Mouse (Mus musculus): Measurements from ENCODE around the gene Rabgap1. TPM values are rescaled to one million over a fixed set of nuclear protein-coding genes. Genes with fewer than 3 reads are reported as not detected.

Rabgap1 gene
- 25.8 and 26.1 TPM in 2 replicates for polyA plus RNA-seq (2015; fragmentation: Nextera tagmentation; extraction: Ambion mirVana)

GRCm38 (mm10) chr2:37442611-37443591 lies at the start of gene Rabgap1, which contains the start of the genes Zbtb26 and Zbtb6:
Gene Rabgap1 (plus strand): TSS chr2:37443279.
Gene Zbtb26 (minus strand): TSS chr2:37443135.
Gene Zbtb6 (minus strand): TSS chr2:37443171.
- H3K36me3 ChIP-seq: peaks cover 10% of the 10 kb centered on the region
- H3K27ac ChIP-seq (replicated peaks): peak within 1 kb of the TSS; percentile 87
- H3K4me2 ChIP-seq: peak within 1 kb of the TSS; percentile 81
- H3K27me3 ChIP-seq (replicated peaks): no peaks in the 10 kb centered on the region
- peak within 1 kb of the TSS; percentile 93 for H3K9ac ChIP-seq
- peaks cover 27% of the 10 kb centered on the region for H3K4me1 ChIP-seq
- under 1% methylated on average over 51 of the region's 51 CpGs for WGBS
- peak; percentile 99 for ATAC-seq (ENCODE audit: extremely low read depth, insufficient number of reproducible peaks, low FRiP score, low TSS enrichment)
- H3K9me3 ChIP-seq: no peaks in the 10 kb centered on the region
- peak within 1 kb of the TSS; percentile 84 for H3K4me3 ChIP-seq

GRCm38 (mm10) chr2:37395539-37395938 lies 47.5 kb upstream of the Rabgap1 start:
- WGBS: 61% methylated on average over 1 of the region's 1 CpGs
- ATAC-seq (ENCODE audit: extremely low read depth, insufficient number of reproducible peaks, low FRiP score, low TSS enrichment): no peak

GRCm38 (mm10) chr2:37421903-37422302 lies 21.2 kb upstream of the Rabgap1 start:
- Histone ChIP-seq H3K4me2 (peak overlapping the region; percentile 83), H3K36me3 (peaks cover 12% of the 10 kb centered on the region; the same call in 1 of the 2 replicates), H3K9ac (peak overlapping the region; percentile 97), H3K4me3 (peak overlapping the region; percentile 92), H3K27ac (replicated peaks) (peak overlapping the region; percentile 96), H3K4me1 (peaks cover 14% of the 10 kb centered on the region), H3K9me3 (no peaks in the 10 kb centered on the region), H3K27me3 (replicated peaks) (no peaks in the 10 kb centered on the region)
- no peak for ATAC-seq (ENCODE audit: extremely low read depth, insufficient number of reproducible peaks, low FRiP score, low TSS enrichment)
- WGBS: 5% methylated on average over 3 of the region's 3 CpGs

More at GRCm38 (mm10) chr2:37395539-37395938, 47.5 kb upstream of the Rabgap1 start:
- Histone ChIP-seq H3K27me3 (replicated peaks) (no peaks in the 10 kb centered on the region), H3K4me3 (no peak overlapping the region), H3K9me3 (no peaks in the 10 kb centered on the region), H3K27ac (replicated peaks) (no peak overlapping the region), H3K36me3 (peaks cover 68% of the 10 kb centered on the region), H3K9ac (no peak overlapping the region), H3K4me2 (no peak overlapping the region), H3K4me1 (no peaks in the 10 kb centered on the region)

- WGBS: under 1% methylated on average over 74 of the region's 75 CpGs
- Histone ChIP-seq H3K4me1 (peaks cover 14% of the 10 kb centered on the region), H3K9me3 (no peaks in the 10 kb centered on the region), H3K36me3 (peaks cover 12% of the 10 kb centered on the region), H3K27me3 (replicated peaks) (no peaks in the 10 kb centered on the region), H3K9ac (peak within 1 kb of the TSS; percentile 97), H3K27ac (replicated peaks) (peak within 1 kb of the TSS; percentile 96), H3K4me3 (peak within 1 kb of the TSS; percentile 92), H3K4me2 (peak within 1 kb of the TSS; percentile 83)
- ATAC-seq (ENCODE audit: extremely low read depth, insufficient number of reproducible peaks, low FRiP score, low TSS enrichment): peak; percentile 95
These were observed 20.5 kb upstream of the Rabgap1 start, which contains the start of gene Rc3h2 for GRCm38 (mm10) chr2:37422306-37423304. Gene Rc3h2 (minus strand): TSS chr2:37422903.

GRCm38 (mm10) chr2:37423671-37424070 lies 19.4 kb upstream of the Rabgap1 start:
- WGBS: 56% methylated on average over 3 of the region's 3 CpGs
- no peak overlapping the region for H3K9ac ChIP-seq
- no peaks in the 10 kb centered on the region for H3K9me3 ChIP-seq
- no peak for ATAC-seq (ENCODE audit: extremely low read depth, insufficient number of reproducible peaks, low FRiP score, low TSS enrichment)
- H3K36me3 ChIP-seq: peaks cover 17% of the 10 kb centered on the region
- H3K4me2 ChIP-seq: no peak overlapping the region
- peaks cover 14% of the 10 kb centered on the region for H3K4me1 ChIP-seq
- H3K4me3 ChIP-seq: no peak overlapping the region
- no peaks in the 10 kb centered on the region for H3K27me3 ChIP-seq (replicated peaks)
- no peak overlapping the region for H3K27ac ChIP-seq (replicated peaks)

- H3K9ac ChIP-seq: peak overlapping the region; percentile 90
- peak overlapping the region; percentile 90 for H3K4me2 ChIP-seq
- peaks cover 30% of the 10 kb centered on the region for H3K36me3 ChIP-seq
- H3K9me3 ChIP-seq: no peaks in the 10 kb centered on the region
- under 1% methylated on average over 38 of the region's 38 CpGs for WGBS
- peak; percentile 91 for ATAC-seq (ENCODE audit: extremely low read depth, insufficient number of reproducible peaks, low FRiP score, low TSS enrichment)
- H3K27ac ChIP-seq (replicated peaks): peak overlapping the region; percentile 93
- no peaks in the 10 kb centered on the region for H3K27me3 ChIP-seq (replicated peaks)
- H3K4me3 ChIP-seq: peak overlapping the region; percentile 95
- H3K4me1 ChIP-seq: peaks cover 14% of the 10 kb centered on the region
These were observed 12.2 kb upstream of the Rabgap1 start for GRCm38 (mm10) chr2:37430593-37431464.

- Histone ChIP-seq H3K9ac (peak overlapping the region; percentile 90), H3K4me3 (peak overlapping the region; percentile 95), H3K9me3 (no peaks in the 10 kb centered on the region), H3K36me3 (peaks cover 35% of the 10 kb centered on the region), H3K4me2 (peak overlapping the region; percentile 90), H3K4me1 (peaks cover 14% of the 10 kb centered on the region), H3K27ac (replicated peaks) (peak overlapping the region; percentile 93), H3K27me3 (replicated peaks) (no peaks in the 10 kb centered on the region)
- whole genome bisulfite sequencing: 40% methylated on average over 7 of the region's 7 CpGs
- ATAC-seq (ENCODE audit: extremely low read depth, insufficient number of reproducible peaks, low FRiP score, low TSS enrichment): no peak
These were observed 11.5 kb upstream of the Rabgap1 start for GRCm38 (mm10) chr2:37431609-37432008.

- WGBS: 10% methylated on average over 33 of the region's 44 CpGs
- Histone ChIP-seq H3K9me3 (no peaks in the 10 kb centered on the region), H3K27ac (replicated peaks) (peak overlapping the region; percentile 83), H3K4me2 (peak overlapping the region; percentile 93), H3K4me3 (peak overlapping the region; percentile 91), H3K4me1 (peaks cover 20% of the 10 kb centered on the region), H3K9ac (peak overlapping the region; percentile 95), H3K27me3 (replicated peaks) (no peaks in the 10 kb centered on the region), H3K36me3 (peaks cover 7% of the 10 kb centered on the region; the same call in 1 of the 2 replicates)
- ATAC-seq (ENCODE audit: extremely low read depth, insufficient number of reproducible peaks, low FRiP score, low TSS enrichment): peak; percentile 98
These were observed 8.7 kb downstream of the Rabgap1 start for GRCm38 (mm10) chr2:37451667-37452375.

GRCm38 (mm10) chr2:37452376-37452760 lies 9.3 kb downstream of the Rabgap1 start:
- H3K27me3 ChIP-seq (replicated peaks): no peaks in the 10 kb centered on the region
- WGBS: under 1% methylated on average over 24 of the region's 24 CpGs
- peaks cover 3% of the 10 kb centered on the region; the same call in 1 of the 2 replicates for H3K36me3 ChIP-seq
- H3K4me3 ChIP-seq: peak overlapping the region; percentile 91
- ATAC-seq (ENCODE audit: extremely low read depth, insufficient number of reproducible peaks, low FRiP score, low TSS enrichment): peak; percentile 69; the same call in 1 of the 2 replicates
- H3K4me1 ChIP-seq: peaks cover 20% of the 10 kb centered on the region
- H3K4me2 ChIP-seq: peak overlapping the region; percentile 93
- no peaks in the 10 kb centered on the region for H3K9me3 ChIP-seq
- H3K27ac ChIP-seq (replicated peaks): peak overlapping the region; percentile 83
- H3K9ac ChIP-seq: peak overlapping the region; percentile 95

All from heart, embryonic 13.5 days (tissue).